Mouse (Mus musculus) spleen, adult 2 months (tissue): ENCODE results near the gene 1700020L24Rik. TPM values are rescaled to one million over a fixed set of nuclear protein-coding genes. Genes with fewer than 3 reads are reported as not detected.
A peak's percentile ranks its signal among the peaks of the same experiment; 100 is the strongest.

Source experiments
- DNase-seq, 2 experiments: peaks; one replicate each; pipeline versions ENCODE4 v3.0.0 to v3.0.0-alpha.2; 2012 to 2021; ENCODE audit warnings: low spot score in 2 of 2, low read depth in 1 of 2
- H3K27ac ChIP-seq: fragments of 200-500 bp; 2 replicates; pipeline ENCODE4 v1.5.1; 2012; ENCODE audit warnings: low read length, inconsistent platforms; ENCODE audit not compliant: insufficient read depth
- H3K27me3 ChIP-seq: fragments of 200-500 bp; 2 replicates; pipeline ENCODE4 v1.6.1; 2012; ENCODE audit warnings: mild to moderate bottlenecking, moderate library complexity, low read length, inconsistent platforms; ENCODE audit not compliant: control insufficient read depth, insufficient read depth
- H3K36me3 ChIP-seq: fragments of 200-500 bp; 2 replicates; pipeline ENCODE4 v1.6.1; 2012; ENCODE audit warnings: mild to moderate bottlenecking, low read length, inconsistent platforms; ENCODE audit not compliant: control insufficient read depth, insufficient read depth
- H3K4me1 ChIP-seq: fragments of 200-500 bp; 2 replicates; pipeline ENCODE4 v1.6.1; 2011; ENCODE audit warnings: inconsistent platforms; ENCODE audit not compliant: control insufficient read depth, insufficient read depth, insufficient read length
- H3K4me3 ChIP-seq: fragments of 200-500 bp; 2 replicates; pipeline ENCODE4 v1.5.1; 2011; ENCODE audit warnings: mild to moderate bottlenecking, inconsistent platforms; ENCODE audit not compliant: insufficient read depth, insufficient read length; ENCODE audit errors: extremely low read depth
- CTCF ChIP-seq: fragments of 200-500 bp; IDR thresholded peaks from 2 replicates; pipeline ENCODE4 v1.5.1; 2011; ENCODE audit warnings: mild to moderate bottlenecking, inconsistent platforms; ENCODE audit not compliant: insufficient read depth, insufficient read length, insufficient replicate concordance; ENCODE audit errors: extremely low read depth
- POLR2A ChIP-seq: fragments of 200-500 bp; IDR thresholded peaks from 2 replicates; pipeline ENCODE4 v1.6.1; 2011; ENCODE audit warnings: low read depth, low read length, inconsistent platforms
- WGBS: fragments of 180-500 bp; shearing (Covaris S2); methylation state at CpG from one replicate; pipeline ENCODE4 v1.1.7; 2018; 5-methylcytosine and 5-hydroxymethylcytosine counted together
- polyA plus RNA-seq: library from polyadenylated mRNA; depleted of rRNA; stranded (reverse); fragments of >200 nt; gene quantifications from 2 replicates; pipeline ENCODE4 v1.2.3, GENCODE M21; 2012

Gene 1700020L24Rik
- polyA plus RNA-seq, 1 experiment = 1.3 TPM

DNA sequence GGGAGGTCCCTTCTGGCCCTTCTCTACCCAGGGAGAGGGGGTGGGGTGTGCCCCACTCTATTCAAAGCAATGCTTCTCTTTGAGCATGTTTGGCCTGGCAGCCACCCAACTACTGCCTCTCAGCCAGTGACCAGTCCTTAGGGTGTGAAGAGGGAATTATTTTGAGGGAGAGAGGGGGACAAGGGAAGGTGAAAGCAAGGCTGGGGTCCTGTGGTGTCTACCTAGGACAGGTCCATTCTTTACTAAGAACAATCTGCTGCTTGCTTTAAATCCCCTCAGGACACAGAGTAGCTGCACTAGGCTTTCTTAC lies 11.4 kb downstream of the 1700020L24Rik start:
- Histone ChIP-seq H3K4me3 (no peak overlapping the region), H3K36me3 (no peaks in the 10 kb centered on the region), H3K27me3 (no peaks in the 10 kb centered on the region), H3K27ac (no peak overlapping the region), H3K4me1 (peaks cover 5% of the 10 kb centered on the region; the same call in 1 of the 2 replicates)
- TF ChIP-seq POLR2A (no peak), CTCF (no peak)
- DNase-seq = no peak

DNA sequence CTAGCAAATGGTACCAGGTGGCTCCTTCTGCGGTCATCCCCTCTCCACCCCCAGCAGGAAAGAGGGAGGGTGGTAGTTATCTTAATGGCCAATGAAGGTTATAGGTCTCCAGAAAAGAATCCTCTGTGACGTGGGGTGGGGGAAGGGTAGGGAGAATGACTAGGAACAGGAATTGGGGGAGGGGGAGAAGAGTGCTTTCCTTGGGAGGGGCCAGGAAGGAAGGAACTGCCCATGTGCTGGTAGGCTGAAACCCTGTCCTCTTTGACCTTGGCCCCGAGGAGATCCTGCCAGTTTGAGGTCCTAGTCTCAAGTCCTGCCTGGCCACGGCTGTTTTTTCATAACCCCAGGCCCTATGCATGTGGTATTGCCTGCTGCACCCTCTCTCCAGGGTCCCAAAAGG lies 11.8 kb downstream of the 1700020L24Rik start:
- peaks cover 5% of the 10 kb centered on the region; the same call in 1 of the 2 replicates for H3K4me1 ChIP-seq
- no peak for DNase-seq
- no peak overlapping the region for H3K4me3 ChIP-seq
- no peaks in the 10 kb centered on the region for H3K36me3 ChIP-seq
- no peak overlapping the region for H3K27ac ChIP-seq
- no peak for TF ChIP-seq CTCF
- no peak for TF ChIP-seq POLR2A
- WGBS = 57% methylated on average over 4 of the region's 4 CpGs
- no peaks in the 10 kb centered on the region for H3K27me3 ChIP-seq

DNA sequence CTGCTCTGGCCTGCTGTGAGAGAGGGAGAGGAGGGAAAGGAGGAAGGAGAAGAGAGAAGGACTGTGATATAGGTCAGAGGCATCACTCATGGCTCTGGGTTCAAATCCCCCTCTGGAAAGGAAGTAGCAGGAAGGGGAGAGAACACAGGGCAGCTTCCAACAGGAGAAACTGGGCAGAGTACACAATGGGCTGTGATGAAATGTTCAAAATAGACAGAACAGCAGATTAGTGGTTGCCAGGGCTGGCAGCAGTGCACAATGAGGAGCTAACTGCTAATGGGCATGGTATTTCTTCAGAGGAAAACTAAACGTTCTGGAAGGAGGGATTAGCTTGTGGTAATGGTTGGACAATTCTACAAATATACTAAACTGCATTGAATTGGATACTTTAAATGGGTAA lies 13.1 kb downstream of the 1700020L24Rik start:
- Histone ChIP-seq H3K27ac (no peak overlapping the region), H3K27me3 (no peaks in the 10 kb centered on the region), H3K4me1 (no peaks in the 10 kb centered on the region), H3K36me3 (no peaks in the 10 kb centered on the region), H3K4me3 (no peak overlapping the region)
- DNase-seq = no peak
- no peak for TF ChIP-seq POLR2A
- TF ChIP-seq CTCF = no peak
- WGBS = 63% methylated on average over 1 of the region's 1 CpGs

DNA sequence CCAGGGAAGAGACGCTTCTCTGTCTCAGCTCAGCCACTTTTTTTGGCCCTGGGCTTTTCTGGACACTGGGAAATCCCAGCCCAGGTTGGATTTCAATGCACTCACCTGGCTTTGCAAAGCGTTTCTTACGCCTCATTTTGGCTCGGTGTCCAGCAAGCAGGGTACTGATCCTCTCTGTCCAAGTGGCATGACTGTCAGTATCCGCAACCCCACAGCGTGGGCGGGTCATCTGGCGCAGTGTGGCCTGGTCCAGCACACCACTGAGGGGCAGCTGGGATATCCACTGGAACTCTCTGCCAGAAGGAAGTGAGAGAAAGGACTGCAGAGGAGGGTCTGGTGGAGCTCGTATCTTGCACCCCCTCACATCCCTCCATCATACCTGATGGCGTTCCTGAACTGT lies 13.8 kb downstream of the 1700020L24Rik start:
- WGBS = 93% methylated on average over 10 of the region's 10 CpGs
- Histone ChIP-seq H3K27me3 (no peaks in the 10 kb centered on the region), H3K4me1 (no peaks in the 10 kb centered on the region), H3K4me3 (no peak overlapping the region), H3K36me3 (no peaks in the 10 kb centered on the region), H3K27ac (no peak overlapping the region)
- DNase-seq = no peak
- TF ChIP-seq POLR2A (no peak), CTCF (no peak)

DNA sequence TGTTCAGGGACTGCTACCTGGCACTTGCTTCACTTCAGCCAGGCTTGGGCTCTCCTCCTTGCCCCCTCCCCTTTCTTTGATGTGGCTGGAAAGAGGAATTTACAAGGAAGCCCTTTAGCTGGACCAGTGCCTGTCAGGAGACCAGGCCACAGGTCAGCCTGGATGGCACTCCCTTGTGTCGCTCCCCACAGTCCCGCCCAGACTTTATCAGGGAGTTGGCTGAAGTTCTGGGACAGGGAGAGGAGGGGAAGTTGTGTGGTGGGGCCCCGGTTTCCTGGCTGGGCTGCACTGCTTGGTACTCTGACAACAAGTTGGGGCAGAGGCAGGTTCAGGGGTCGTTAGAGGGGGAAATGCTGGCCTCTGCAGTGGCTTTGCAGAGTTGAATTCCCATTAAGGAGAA lies 17.1 kb downstream of the 1700020L24Rik start:
- Histone ChIP-seq H3K27ac (0 out of 2 replicates have a peak overlapping the region, but pooled peaks have one; percentile 37), H3K27me3 (no peaks in the 10 kb centered on the region), H3K36me3 (no peaks in the 10 kb centered on the region), H3K4me3 (no peak overlapping the region), H3K4me1 (no peaks in the 10 kb centered on the region)
- WGBS = 6% methylated on average over 4 of the region's 4 CpGs
- DNase-seq = no peak
- no peak for TF ChIP-seq CTCF
- TF ChIP-seq POLR2A = no peak

DNA sequence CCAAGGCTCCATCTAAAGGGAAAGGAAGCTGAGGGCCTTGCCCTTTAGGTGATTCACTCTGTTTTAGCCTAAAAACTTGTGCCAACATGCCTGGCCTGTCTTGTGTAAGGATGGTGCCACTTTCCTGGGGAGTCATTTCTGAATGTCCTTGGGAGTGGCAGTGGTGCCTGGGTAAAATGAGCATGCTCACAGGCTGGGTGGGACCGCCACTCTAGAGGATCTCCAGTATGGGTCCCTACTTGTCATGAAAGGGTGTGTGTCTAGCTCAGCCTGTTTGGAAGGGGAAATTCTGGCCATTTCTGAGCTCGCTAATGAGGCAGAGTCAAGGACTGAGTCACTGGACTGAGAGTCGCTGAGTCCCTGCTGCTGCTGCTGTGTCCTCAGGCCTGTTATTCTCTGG lies 18.1 kb downstream of the 1700020L24Rik start:
- no peaks in the 10 kb centered on the region for H3K36me3 ChIP-seq
- no peaks in the 10 kb centered on the region for H3K27me3 ChIP-seq
- no peak for DNase-seq
- 79% methylated on average over 3 of the region's 3 CpGs for WGBS
- TF ChIP-seq POLR2A (no peak), CTCF (no peak)
- H3K4me1 ChIP-seq = no peaks in the 10 kb centered on the region
- no peak overlapping the region for H3K4me3 ChIP-seq
- H3K27ac ChIP-seq = no peak overlapping the region

DNA sequence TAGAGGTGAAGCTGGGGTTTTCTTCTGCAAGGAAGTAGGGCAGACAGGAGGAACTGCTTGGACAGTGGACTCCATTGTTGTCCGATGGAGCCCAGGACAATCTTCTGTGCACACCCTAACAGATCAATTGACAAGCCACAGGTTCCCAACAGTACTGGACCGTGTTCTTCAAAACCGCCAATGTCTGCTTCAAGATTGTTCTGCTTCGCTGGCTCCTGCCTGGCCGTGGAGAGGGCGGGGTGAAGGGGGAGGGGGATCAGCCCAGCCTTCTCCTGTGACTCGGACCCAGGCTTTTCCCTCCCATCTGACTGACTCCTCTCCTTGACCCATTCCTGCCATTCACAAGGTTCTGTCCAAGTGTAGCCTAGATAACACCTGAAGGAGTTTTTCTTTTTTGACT lies 19.8 kb downstream of the 1700020L24Rik start:
- no peak for DNase-seq
- H3K27me3 ChIP-seq = no peaks in the 10 kb centered on the region
- TF ChIP-seq POLR2A (no peak), CTCF (no peak)
- no peaks in the 10 kb centered on the region for H3K4me1 ChIP-seq
- no peak overlapping the region for H3K27ac ChIP-seq
- no peaks in the 10 kb centered on the region for H3K36me3 ChIP-seq
- H3K4me3 ChIP-seq = no peak overlapping the region
- WGBS = 63% methylated on average over 7 of the region's 7 CpGs
